Mouse (Mus musculus): Measurements from ENCODE around the gene Nfatc2ip.

DNA sequence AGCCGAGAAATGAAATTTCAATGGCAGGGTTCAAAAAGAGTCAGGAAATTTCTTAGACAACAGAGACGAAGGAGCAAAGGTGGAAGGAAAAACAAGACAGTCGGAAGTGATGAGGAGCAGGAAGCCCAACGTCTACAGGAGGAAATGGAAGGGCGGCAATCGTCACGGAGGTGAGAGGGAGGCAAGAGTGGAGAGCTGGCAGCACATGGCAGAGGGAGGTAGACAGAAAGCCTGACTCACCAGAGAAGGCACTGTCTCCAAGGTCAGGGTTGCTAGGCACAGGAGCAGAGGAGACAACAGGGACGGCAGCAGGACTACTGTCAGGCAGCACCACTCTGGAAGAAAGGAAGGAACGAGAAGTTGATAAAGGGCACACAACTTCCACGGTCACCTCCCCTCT is 28.9 kb downstream of the Nfatc2ip start:
- no peak for TF ChIP-seq CTCF (IDR thresholded peaks at IDR 0.05; ENCODE audit: borderline replicate concordance, insufficient read depth, low read depth, low read length)
- no peak for TF ChIP-seq POLR2A (IDR thresholded peaks at IDR 0.05; ENCODE audit: borderline replicate concordance, insufficient read depth, low read length)

Data from cerebellum, adult 2 months (tissue).